Mouse (Mus musculus) myocyte (in vitro differentiated cells): ENCODE measurements around the gene Gm49380.

ENCODE experiments used
- MAX ChIP-seq: IDR thresholded peaks from one replicate; pipeline ENCODE4 v1.6.1; 2011; ENCODE audit warnings: low read depth, mild to moderate bottlenecking, control low read depth
- MYOD1 ChIP-seq, 3 experiments: IDR thresholded peaks; one replicate each; pipeline ENCODE4 v1.6.1; 2011; ENCODE audit warnings: control low read depth in 2 of 3, low read depth in 2 of 3, mild to moderate bottlenecking in 2 of 3, moderate library complexity in 1 of 3; ENCODE audit not compliant: insufficient read length in 2 of 3, control insufficient read depth in 1 of 3
- POLR2A ChIP-seq: IDR thresholded peaks from one replicate; pipeline ENCODE4 v1.6.1; 2011; ENCODE audit warnings: low read depth, mild to moderate bottlenecking, control low read depth, moderate library complexity; ENCODE audit not compliant: insufficient read length
- POLR2AphosphoS2 ChIP-seq: IDR thresholded peaks from one replicate; pipeline ENCODE4 v1.6.1; 2011; ENCODE audit warnings: low read depth, control low read depth; ENCODE audit not compliant: insufficient read length
- SRF ChIP-seq: IDR thresholded peaks from one replicate; pipeline ENCODE4 v1.6.1; 2011; ENCODE audit warnings: low read depth; ENCODE audit not compliant: control insufficient read depth, insufficient read length

- no peak for TF ChIP-seq POLR2A
- no peak for TF ChIP-seq POLR2AphosphoS2
- TF ChIP-seq SRF, result no peak
- no peak for TF ChIP-seq MAX
- no peak for TF ChIP-seq MYOD1 (IDR thresholded peaks at IDR 0.05; ENCODE audit: control insufficient read depth in 1 of 3, insufficient read length in 2 of 3, low read depth in 2 of 3)
These were observed 40.2 kb downstream of the Gm49380 start for GRCm38 (mm10) chr9:44073115-44073514.
